Mouse (Mus musculus) heart, adult 2 months (tissue): Measurements from ENCODE around the gene Hip1r.

ENCODE experiments used
- CTCF ChIP-seq: fragments of 200-600 bp; IDR thresholded peaks from 2 replicates; pipeline ENCODE4 v1.8.1; 2022; ENCODE audit warnings: antibody characterized with exemption, mild to moderate bottlenecking, moderate library complexity
- POLR2A ChIP-seq: fragments of 200-500 bp; IDR thresholded peaks from 2 replicates; pipeline ENCODE4 v1.6.1; 2011; ENCODE audit warnings: mild to moderate bottlenecking, low read depth, low read length, control low read depth; ENCODE audit not compliant: insufficient read depth

GRCm38 (mm10) chr5:124004356-124005150 lies 31.1 kb downstream of the Hip1r start:
- TF ChIP-seq POLR2A (no peak), CTCF (no peak)
